Mouse (Mus musculus) adrenal gland, adult 8-10 months (tissue): Measurements from ENCODE around the gene Slc22a4. TPM values are rescaled to one million over a fixed set of nuclear protein-coding genes. Genes with fewer than 3 reads are reported as not detected.
"Not testable (repeated sequence)": the region's sequence is repeated elsewhere in the genome, so short reads cannot be mapped to it uniquely, and the experiment has no call there.

ENCODE experiments used
- DNase-seq: peaks from one replicate; pipeline ENCODE4 v3.0.0; 2022
- total RNA-seq, 4 experiments: library from RNA; stranded (reverse); gene quantifications; 2 replicates each; pipeline ENCODE4 v1.2.4; 2022

Gene Slc22a4
- total RNA-seq, 4 experiments from 2014 or later = 6.1 to 8.6 (median 7.7) TPM

- no peak for DNase-seq
Observed at GRCm38 (mm10) chr11:54057428-54057827, 29.5 kb upstream of the Slc22a4 start.

GRCm38 (mm10) chr11:54056132-54056531, 28.2 kb upstream of the Slc22a4 start:
- DNase-seq = no peak

- DNase-seq = no peak
Observed at GRCm38 (mm10) chr11:54054257-54054656, 26.4 kb upstream of the Slc22a4 start.

- DNase-seq = no peak
Observed at GRCm38 (mm10) chr11:54053090-54053489, 25.2 kb upstream of the Slc22a4 start.

- no peak for DNase-seq
Observed at GRCm38 (mm10) chr11:54052128-54052527, 24.2 kb upstream of the Slc22a4 start.

- DNase-seq = no peak
Observed at GRCm38 (mm10) chr11:54051161-54051560, 23.3 kb upstream of the Slc22a4 start.

GRCm38 (mm10) chr11:54050205-54050604, 22.3 kb upstream of the Slc22a4 start:
- DNase-seq = no peak

GRCm38 (mm10) chr11:54040676-54041075, 12.8 kb upstream of the Slc22a4 start:
- DNase-seq = no peak

- not testable (repeated sequence) for DNase-seq
Observed at GRCm38 (mm10) chr11:54032872-54033271, 5.0 kb upstream of the Slc22a4 start.

- no peak for DNase-seq
Observed at GRCm38 (mm10) chr11:54028997-54029396, 1.1 kb upstream of the Slc22a4 start.

- no peak for DNase-seq
Observed at GRCm38 (mm10) chr11:54027131-54028043, 503 bp downstream of the Slc22a4 start.

GRCm38 (mm10) chr11:54026491-54027041, 1.3 kb downstream of the Slc22a4 start:
- DNase-seq = no peak

GRCm38 (mm10) chr11:54021396-54022093, 6.3 kb downstream of the Slc22a4 start:
- no peak for DNase-seq

- DNase-seq = no peak
Observed at GRCm38 (mm10) chr11:54018893-54019732, 8.8 kb downstream of the Slc22a4 start.

GRCm38 (mm10) chr11:54017596-54017995, 10.3 kb downstream of the Slc22a4 start:
- DNase-seq = no peak

- no peak for DNase-seq
Observed at GRCm38 (mm10) chr11:54016051-54016450, 11.8 kb downstream of the Slc22a4 start.

GRCm38 (mm10) chr11:54012961-54013360, 14.9 kb downstream of the Slc22a4 start:
- no peak for DNase-seq

GRCm38 (mm10) chr11:54011255-54011654, 16.6 kb downstream of the Slc22a4 start:
- DNase-seq = no peak

GRCm38 (mm10) chr11:54008416-54008920, 19.4 kb downstream of the Slc22a4 start:
- DNase-seq = no peak

GRCm38 (mm10) chr11:54007717-54008116, 20.2 kb downstream of the Slc22a4 start:
- no peak for DNase-seq

GRCm38 (mm10) chr11:54006901-54007300, 21.0 kb downstream of the Slc22a4 start:
- DNase-seq = no peak

GRCm38 (mm10) chr11:54006362-54006761, 21.5 kb downstream of the Slc22a4 start:
- DNase-seq = not testable (repeated sequence)
